Mouse (Mus musculus) small intestine, adult 2 months (tissue): ENCODE measurements around the gene Srp54c.
"Not testable (repeated sequence)": the region's sequence is repeated elsewhere in the genome, so short reads cannot be mapped to it uniquely, and the experiment has no call there.

Experiments used
- CTCF ChIP-seq: fragments of 200-500 bp; IDR thresholded peaks from 2 replicates; pipeline ENCODE4 v1.5.1; 2012; ENCODE audit warnings: low read depth, mild to moderate bottlenecking, control low read depth, inconsistent platforms, low read length, moderate library complexity, mixed read lengths; ENCODE audit not compliant: insufficient replicate concordance, insufficient read length; ENCODE audit errors: extremely low read depth
- POLR2A ChIP-seq: fragments of 200-500 bp; IDR thresholded peaks from 2 replicates; pipeline ENCODE4 v1.6.1; 2012; ENCODE audit warnings: low read depth, mild to moderate bottlenecking, control low read depth, inconsistent platforms, low read length, moderate library complexity

DNA sequence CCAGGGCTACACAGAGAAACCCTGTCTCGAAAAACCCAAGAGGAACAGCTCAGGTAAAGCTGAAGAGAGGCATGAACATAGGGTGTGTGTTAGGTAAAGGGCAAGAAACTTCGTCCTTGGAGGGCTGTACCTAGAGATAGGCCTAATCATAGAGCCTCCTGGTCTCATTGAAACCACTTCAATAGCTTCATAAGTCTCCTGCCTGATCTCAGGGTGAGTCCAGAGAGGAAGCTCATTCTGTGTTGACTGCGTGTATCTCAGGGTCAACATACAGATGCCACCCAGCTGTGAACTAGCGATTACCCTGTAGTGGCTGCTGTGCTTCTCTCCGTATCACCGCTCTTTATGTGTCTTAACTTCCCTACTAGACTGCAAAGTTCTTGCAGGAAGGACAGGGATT lies 47.6 kb downstream of the Srp54c start:
- not testable (repeated sequence) for TF ChIP-seq POLR2A, CTCF
